Mouse (Mus musculus) kidney, postnatal 0 days (tissue): ENCODE measurements around the gene Pus3. TPM values are rescaled to one million over a fixed set of nuclear protein-coding genes. Genes with fewer than 3 reads are reported as not detected.

Experiments
- ATAC-seq: fragments of 200-750 bp; cut with Nextera tagmentation; replicated peaks from 2 replicates; pipeline ENCODE4 v1.8.0; 2017; ENCODE audit warnings: low read depth, moderate number of reproducible peaks, moderate TSS enrichment, moderate library complexity; ENCODE audit not compliant: low FRiP score
- DNase-seq: peaks from one replicate; pipeline ENCODE4 v3.0.0-alpha.2; 2016; ENCODE audit warnings: low spot score
- H3K27ac ChIP-seq: fragments of 300-500 bp; sonication (generic); 2 replicates; pipeline ENCODE4 v1.5.1; 2014; ENCODE audit warnings: mild to moderate bottlenecking
- H3K27me3 ChIP-seq: fragments of 300-500 bp; sonication (generic); 2 replicates; pipeline ENCODE4 v1.6.1; 2014; ENCODE audit warnings: low read length, mixed read lengths; ENCODE audit not compliant: insufficient read depth
- H3K36me3 ChIP-seq: fragments of 300-500 bp; sonication (generic); 2 replicates; pipeline ENCODE4 v1.6.1; 2014; ENCODE audit warnings: low read length, mixed read lengths; ENCODE audit not compliant: insufficient read depth
- H3K4me1 ChIP-seq: fragments of 300-500 bp; sonication (generic); replicated peaks from 2 replicates; pipeline ENCODE4 v1.6.1; 2014; ENCODE audit warnings: antibody characterized with exemption, low read length, mixed read lengths; ENCODE audit not compliant: insufficient read depth
- H3K4me2 ChIP-seq: fragments of 300-500 bp; sonication (generic); 2 replicates; pipeline ENCODE4 v1.6.1; 2014; ENCODE audit warnings: mild to moderate bottlenecking, low read length, moderate library complexity, mixed read lengths
- H3K4me3 ChIP-seq: fragments of 300-500 bp; sonication (generic); replicated peaks from 2 replicates; pipeline ENCODE4 v1.5.1; 2014; ENCODE audit warnings: low read depth, low read length
- H3K9ac ChIP-seq: fragments of 300-500 bp; sonication (generic); 2 replicates; pipeline ENCODE4 v1.6.1; 2014; ENCODE audit warnings: low read depth, low read length
- H3K9me3 ChIP-seq: fragments of 300-500 bp; sonication (generic); replicated peaks from 2 replicates; pipeline ENCODE4 v1.6.1; 2016; ENCODE audit warnings: low read length, inconsistent platforms, mixed read lengths
- CTCF ChIP-seq: IDR thresholded peaks from 2 replicates; pipeline ENCODE4 v1.5.1; 2016; ENCODE audit warnings: antibody characterized with exemption, low read depth, mild to moderate bottlenecking, moderate library complexity
- WGBS: fragments of 180-500 bp; shearing (Covaris S2); extraction: QIAGEN DNeasy Blood & Tissue Kit; methylation state at CpG from one replicate; pipeline ENCODE4 v1.1.7; 2014; 5-methylcytosine and 5-hydroxymethylcytosine counted together
- polyA plus RNA-seq: library from polyadenylated mRNA; unstranded; fragments of >200 nt; fragmentation: Nextera tagmentation; extraction: Ambion mirVana; gene quantifications from 2 replicates; pipeline ENCODE4 v1.2.1, GENCODE M21; 2015

Pus3 gene
- polyA plus RNA-seq, 1 experiment from 2014 or later = 20.2 TPM

GRCm38 (mm10) chr9:35543099-35543860, 15.1 kb upstream of the Pus3 start:
- 85% methylated on average over 14 of the region's 14 CpGs for WGBS
- DNase-seq (no peak), ATAC-seq (no peak)
- Histone ChIP-seq H3K9ac (no peak overlapping the region), H3K9me3 (no peaks in the 10 kb centered on the region), H3K4me1 (0 out of 2 replicates have a peak, but pooled peaks cover 3% of the 10 kb centered on the region), H3K36me3 (no peaks in the 10 kb centered on the region), H3K27me3 (no peaks in the 10 kb centered on the region), H3K27ac (no peak overlapping the region), H3K4me3 (no peak overlapping the region), H3K4me2 (no peak overlapping the region)
- TF ChIP-seq CTCF = no peak

- DNase-seq = peak; percentile 58
- 0 out of 2 replicates have a peak, but pooled peaks have one; percentile 19 for ATAC-seq
These were observed 13.7 kb upstream of the Pus3 start for GRCm38 (mm10) chr9:35544666-35545065.

GRCm38 (mm10) chr9:35545704-35546103, 12.7 kb upstream of the Pus3 start:
- Histone ChIP-seq H3K9me3 (no peaks in the 10 kb centered on the region), H3K36me3 (no peaks in the 10 kb centered on the region), H3K27ac (no peak overlapping the region), H3K4me1 (no peaks in the 10 kb centered on the region), H3K4me3 (no peak overlapping the region), H3K27me3 (no peaks in the 10 kb centered on the region), H3K9ac (no peak overlapping the region), H3K4me2 (no peak overlapping the region)
- no peak for DNase-seq
- TF ChIP-seq CTCF = peak; percentile 47; the same call in 1 of the 2 replicates
- ATAC-seq = no peak
- 72% methylated on average over 12 of the region's 12 CpGs for WGBS

More at GRCm38 (mm10) chr9:35544666-35545065, 13.7 kb upstream of the Pus3 start:
- Histone ChIP-seq H3K9ac (no peak overlapping the region), H3K27me3 (no peaks in the 10 kb centered on the region), H3K4me2 (no peak overlapping the region), H3K36me3 (no peaks in the 10 kb centered on the region), H3K9me3 (no peaks in the 10 kb centered on the region), H3K4me3 (no peak overlapping the region), H3K4me1 (no peaks in the 10 kb centered on the region), H3K27ac (no peak overlapping the region)
- 54% methylated on average over 2 of the region's 2 CpGs for WGBS
- TF ChIP-seq CTCF = no peak

GRCm38 (mm10) chr9:35546745-35547144, 11.7 kb upstream of the Pus3 start:
- TF ChIP-seq CTCF = no peak
- H3K4me3 ChIP-seq = no peak overlapping the region
- H3K4me1 ChIP-seq = no peaks in the 10 kb centered on the region
- no peaks in the 10 kb centered on the region for H3K9me3 ChIP-seq
- no peak overlapping the region for H3K27ac ChIP-seq
- H3K9ac ChIP-seq = no peak overlapping the region
- no peak overlapping the region for H3K4me2 ChIP-seq
- 65% methylated on average over 9 of the region's 9 CpGs for WGBS
- DNase-seq (no peak), ATAC-seq (no peak)
- H3K36me3 ChIP-seq = no peaks in the 10 kb centered on the region
- no peaks in the 10 kb centered on the region for H3K27me3 ChIP-seq

- Histone ChIP-seq H3K27me3 (no peaks in the 10 kb centered on the region), H3K4me1 (no peaks in the 10 kb centered on the region), H3K9me3 (no peaks in the 10 kb centered on the region), H3K4me3 (no peak overlapping the region), H3K36me3 (no peaks in the 10 kb centered on the region), H3K4me2 (no peak overlapping the region), H3K27ac (no peak overlapping the region), H3K9ac (no peak overlapping the region)
- no peak for TF ChIP-seq CTCF
- DNase-seq = no peak
- ATAC-seq = no peak
- WGBS = 71% methylated on average over 9 of the region's 9 CpGs
These were observed 9.9 kb upstream of the Pus3 start for GRCm38 (mm10) chr9:35548455-35548854.

GRCm38 (mm10) chr9:35556494-35557102, 1.8 kb upstream of the Pus3 start:
- H3K27ac ChIP-seq = no peak overlapping the region
- 0 out of 2 replicates have a peak, but pooled peaks cover 5% of the 10 kb centered on the region for H3K27me3 ChIP-seq
- H3K9me3 ChIP-seq = no peaks in the 10 kb centered on the region
- no peak overlapping the region for H3K4me3 ChIP-seq
- no peak overlapping the region for H3K9ac ChIP-seq
- peaks cover 12% of the 10 kb centered on the region for H3K4me1 ChIP-seq
- ATAC-seq (no peak), DNase-seq (no peak)
- H3K4me2 ChIP-seq = no peak overlapping the region
- TF ChIP-seq CTCF = no peak
- WGBS = 71% methylated on average over 12 of the region's 12 CpGs
- H3K36me3 ChIP-seq = peaks cover 2% of the 10 kb centered on the region; the same call in 1 of the 2 replicates
